Comparison of ENCODE assay signal across 23 mouse cellular contexts in genomic region chr14:62638345-62638702, GRCm38 (mm10). TPM values are rescaled to one million over a fixed set of nuclear protein-coding genes. Genes with fewer than 3 reads are reported as not detected.
DNase-seq lines count a peak whose midpoint lies in the region; ATAC-seq and TF ChIP-seq lines count a peak whose summit lies in the region.
"Had no signal": no experiment of that assay in that cellular context is flagged by ENCODE, and none has a peak within 500 bp of the region (broad histone marks: within the 10 kb centered on the region; RNA-seq: fewer than 3 reads in every experiment).

No protein-coding gene starts in this region.

- no peaks in the 10 kb centered on the region for H3K27me3 ChIP-seq in forebrain, embryonic 14.5 days (replicated peaks; ENCODE audit: control insufficient read depth, insufficient read depth, low read length)
- no peaks in the 10 kb centered on the region for H3K27me3 ChIP-seq in hindbrain, embryonic 13.5 days
- H3K27me3 ChIP-seq in midbrain, postnatal 0 days (ENCODE audit: insufficient read depth, low read length), result no peaks in the 10 kb centered on the region
- H3K27me3 ChIP-seq: embryonic facial prominence, embryonic 13.5 days; heart, embryonic 13.5 days; liver, embryonic 15.5 days; Patski had no signal

- no peak for DNase-seq in left cerebral cortex, adult 2 months (ENCODE audit: extremely low spot score in 1 of 2, low spot score in 2 of 2)
- no peak for DNase-seq in left cerebral cortex, adult 18-20 months (ENCODE audit: low spot score in 2 of 2)
- DNase-seq in forebrain, embryonic 14.5 days (ENCODE audit: low spot score), result no peak
- no peak for DNase-seq in midbrain, postnatal 0 days (ENCODE audit: low spot score)
- no peak for DNase-seq in thymus, postnatal 10 days (ENCODE audit: low spot score in 2 of 2)
- no peak for DNase-seq in lung, postnatal 36 days
- no peak for DNase-seq in gastrocnemius, postnatal 14 days
- DNase-seq: cerebellum, adult 2 months; thymus, postnatal 36 days had no signal

- H3K4me3 ChIP-seq in left cerebral cortex, adult 2 months, result no peak overlapping the region
- no peak overlapping the region for H3K4me3 ChIP-seq in forebrain, embryonic 14.5 days (ENCODE audit: low read depth, low read length)
- no peak overlapping the region for H3K4me3 ChIP-seq in hindbrain, embryonic 13.5 days
- H3K4me3 ChIP-seq in midbrain, postnatal 0 days (ENCODE audit: low read depth, low read length), result no peak overlapping the region
- H3K4me3 ChIP-seq: embryonic facial prominence, embryonic 13.5 days; heart, embryonic 13.5 days; limb, embryonic 12.5 days; liver, embryonic 15.5 days had no signal

- intact Hi-C loops in left cerebral cortex, adult 2 months (cut with DNase I), result loop anchor here (5.0 kb wide), 1 partner anchor 299 kb away; no protein-coding TSS in a partner anchor
- intact Hi-C loops in gastrocnemius, postnatal 14 days (cut with DNase I; ENCODE audit: low total_unique reads), result no loop called here

- WGBS in forebrain, embryonic 14.5 days, result 32% methylated on average over 6 of the region's 6 CpGs
- 28% methylated on average over 6 of the region's 6 CpGs for WGBS in hindbrain, embryonic 13.5 days
- 34% methylated on average over 6 of the region's 6 CpGs for WGBS in midbrain, postnatal 0 days

- ATAC-seq in forebrain, embryonic 14.5 days, result no peak
- 0 out of 2 replicates have a peak, but pooled peaks have one; percentile 53 for ATAC-seq in hindbrain, embryonic 13.5 days (ENCODE audit: low FRiP score)
- ATAC-seq in midbrain, postnatal 0 days (ENCODE audit: low FRiP score), result no peak

- no peaks in the 10 kb centered on the region for H3K36me3 ChIP-seq in forebrain, embryonic 14.5 days (ENCODE audit: control insufficient read depth, insufficient read depth, low read length)
- H3K36me3 ChIP-seq in hindbrain, embryonic 13.5 days, result no peaks in the 10 kb centered on the region
- H3K36me3 ChIP-seq in midbrain, postnatal 0 days (ENCODE audit: insufficient read depth, low read length), result no peaks in the 10 kb centered on the region
- H3K36me3 ChIP-seq: embryonic facial prominence, embryonic 13.5 days; heart, embryonic 13.5 days; limb, embryonic 12.5 days; liver, embryonic 15.5 days had no signal

- H3K4me1 ChIP-seq in forebrain, embryonic 14.5 days (ENCODE audit: control insufficient read depth, insufficient read depth, low read length), result no peaks in the 10 kb centered on the region; the same call in 1 of the 2 replicates
- peaks cover 18% of the 10 kb centered on the region for H3K4me1 ChIP-seq in hindbrain, embryonic 13.5 days (replicated peaks)
- H3K4me1 ChIP-seq in midbrain, postnatal 0 days (ENCODE audit: insufficient read depth, low read length), result peaks cover 6% of the 10 kb centered on the region
- H3K4me1 ChIP-seq: embryonic facial prominence, embryonic 13.5 days; heart, embryonic 13.5 days; liver, embryonic 15.5 days had no signal

- H3K27ac ChIP-seq in left cerebral cortex, adult 2 months, result peak overlapping the region; percentile 82
- H3K27ac ChIP-seq in forebrain, embryonic 14.5 days (ENCODE audit: low read depth, low read length), result peak overlapping the region; percentile 29; the same call in 1 of the 2 replicates
- peak overlapping the region; percentile 79 for H3K27ac ChIP-seq in hindbrain, embryonic 13.5 days
- peak overlapping the region; percentile 69 for H3K27ac ChIP-seq in midbrain, postnatal 0 days (ENCODE audit: low read depth, low read length)
- H3K27ac ChIP-seq: embryonic facial prominence, embryonic 13.5 days; heart, embryonic 13.5 days; limb, embryonic 12.5 days; liver, embryonic 15.5 days had no signal

- H3K9me3 ChIP-seq in forebrain, embryonic 14.5 days (replicated peaks; ENCODE audit: control insufficient read depth, low read length), result no peaks in the 10 kb centered on the region
- no peaks in the 10 kb centered on the region for H3K9me3 ChIP-seq in hindbrain, embryonic 13.5 days
- no peaks in the 10 kb centered on the region for H3K9me3 ChIP-seq in midbrain, postnatal 0 days (ENCODE audit: low read length)
- H3K9me3 ChIP-seq: embryonic facial prominence, embryonic 13.5 days; heart, embryonic 13.5 days; limb, embryonic 12.5 days; liver, embryonic 15.5 days had no signal

- no peak for TF ChIP-seq CTCF in left cerebral cortex, adult 2 months (IDR thresholded peaks at IDR 0.05)
- TF ChIP-seq CTCF in midbrain, postnatal 0 days (IDR thresholded peaks at IDR 0.05), result no peak

- H3K4me2 ChIP-seq in forebrain, embryonic 14.5 days (ENCODE audit: low read length), result peak overlapping the region; percentile 4; the same call in 1 of the 2 replicates
- H3K4me2 ChIP-seq in hindbrain, embryonic 13.5 days, result peak overlapping the region; percentile 41
- no peak overlapping the region for H3K4me2 ChIP-seq in midbrain, postnatal 0 days (ENCODE audit: low read depth, low read length, poor library complexity, severe bottlenecking)
- H3K4me2 ChIP-seq: embryonic facial prominence, embryonic 13.5 days; heart, embryonic 13.5 days; limb, embryonic 12.5 days; liver, embryonic 15.5 days had no signal

- no peak overlapping the region; the same call in 1 of the 2 replicates for H3K9ac ChIP-seq in forebrain, embryonic 14.5 days (ENCODE audit: low read length)
- peak overlapping the region; percentile 46; the same call in 1 of the 2 replicates for H3K9ac ChIP-seq in hindbrain, embryonic 13.5 days
- H3K9ac ChIP-seq in midbrain, postnatal 0 days (replicated peaks; ENCODE audit: low read length, poor library complexity, severe bottlenecking), result no peak overlapping the region
- H3K9ac ChIP-seq: embryonic facial prominence, embryonic 13.5 days; heart, embryonic 13.5 days; limb, embryonic 12.5 days; liver, embryonic 15.5 days had no signal

RNA-seq across cellular contexts. Expression of gene Serpine3, which starts 25.1 kb away (rescaled TPM):
- total RNA-seq in left cerebral cortex, adult 2 months (2021), result not detected
- not detected for total RNA-seq in left cerebral cortex, adult 18-20 months (2021)
- not detected in 2 replicates for polyA plus RNA-seq in forebrain, embryonic 14.5 days (2014; fragmentation: Nextera tagmentation; extraction: Ambion mirVana)
- not detected in 2 replicates for polyA plus RNA-seq in hindbrain, embryonic 13.5 days (2015; fragmentation: Nextera tagmentation; extraction: Ambion mirVana)
- total RNA-seq in midbrain, postnatal 0 days (2014; rRNA removed), result 0.88 TPM in 1 of 2 replicates, not detected in the other
- not detected in 2 replicates for polyA plus RNA-seq in midbrain, postnatal 0 days (2015; fragmentation: Nextera tagmentation; extraction: Ambion mirVana)
- not detected for total RNA-seq in gastrocnemius, postnatal 14 days (2021)
- total RNA-seq: adrenal gland, postnatal 36 days; common myeloid progenitor, adult 5-6 weeks; gastrocnemius, adult 18-20 months; heart, postnatal 36 days; megakaryocyte, adult 5-6 weeks had no signal
- polyA plus RNA-seq: cerebellum, adult 2 months; embryonic facial prominence, embryonic 13.5 days; heart, embryonic 13.5 days; large intestine, adult 2 months; limb, embryonic 12.5 days; liver, embryonic 15.5 days; lung, postnatal 0 days; Patski; testis, adult 2 months had no signal

Comparison
In these comparisons a context has a peak if more than half of its experiments do, and no peak if none do; other contexts are left out.
1. H3K27ac ChIP-seq: peak in every context shown above with its lines; median percentile 82 in left cerebral cortex, adult 2 months; 79 in hindbrain, embryonic 13.5 days; 69 in midbrain, postnatal 0 days; 29 in forebrain, embryonic 14.5 days.